Mouse (Mus musculus): ENCODE measurements around the gene Npff. TPM values are rescaled to one million over a fixed set of nuclear protein-coding genes. Genes with fewer than 3 reads are reported as not detected.

The Npff gene
- polyA plus RNA-seq, 1 experiment from 2014 or later: 1.3 TPM

DNA sequence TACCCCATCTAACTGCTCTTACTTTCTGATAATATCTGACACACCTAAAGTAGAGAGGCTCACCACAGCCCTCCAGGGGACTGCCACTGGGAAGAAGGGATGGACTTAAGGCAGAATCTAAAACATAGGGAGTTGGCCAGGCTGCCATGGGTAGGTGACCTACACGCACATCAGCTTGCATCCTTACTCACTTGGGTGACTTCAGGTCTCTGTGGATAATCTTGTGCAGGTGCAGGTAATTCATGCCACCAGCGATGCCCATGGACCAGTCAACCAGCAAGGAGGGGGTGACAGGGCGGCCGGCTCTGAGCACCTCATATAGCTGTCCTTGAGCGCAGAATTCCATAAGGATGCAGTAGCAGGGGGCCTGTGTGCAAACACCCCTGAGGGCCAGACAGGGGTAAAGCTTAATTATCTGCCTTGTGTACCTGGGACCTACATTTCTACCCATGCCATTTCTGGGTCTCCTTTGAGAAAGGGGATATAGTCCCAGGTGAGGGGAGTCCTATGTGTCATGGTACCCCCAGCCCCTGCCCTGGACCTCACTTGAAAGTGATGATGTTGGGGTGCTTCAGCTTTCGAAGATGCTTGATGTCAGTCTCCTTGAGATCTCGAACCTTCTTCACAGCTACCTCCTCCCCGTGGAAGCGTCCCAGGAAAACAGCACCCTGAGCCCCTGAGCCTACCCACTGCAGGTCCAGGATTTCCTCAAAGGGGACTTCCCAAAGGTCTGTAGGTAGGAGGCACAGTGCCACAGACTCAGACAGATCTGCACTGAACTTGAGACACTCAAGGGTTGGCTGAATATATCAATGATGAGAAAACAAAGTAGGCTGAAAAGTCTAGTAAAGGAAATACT, 20.6 kb downstream of the Npff start:
- no peak for ATAC-seq (ENCODE audit: low FRiP score, low TSS enrichment)
- WGBS: 92% methylated on average over 9 of the region's 9 CpGs

DNA sequence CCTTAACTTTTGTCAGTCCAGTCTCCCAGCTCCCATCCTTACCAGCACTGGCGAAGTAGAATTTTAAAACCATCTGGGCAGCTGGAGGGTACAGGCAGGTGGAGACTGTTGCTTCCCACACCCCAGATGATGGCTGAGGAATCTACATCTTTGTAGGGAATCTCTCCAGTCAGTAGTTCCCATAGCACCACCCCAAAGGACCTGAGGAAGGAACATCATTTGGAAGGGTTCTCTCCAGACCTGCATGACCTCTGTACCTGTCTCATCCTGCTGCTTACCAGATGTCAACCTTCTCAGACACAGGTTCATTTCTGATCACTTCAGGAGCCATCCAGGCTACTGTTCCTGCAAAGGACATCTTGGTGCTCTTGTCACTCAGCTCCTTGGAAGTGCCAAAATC, 21.3 kb downstream of the Npff start, which contains the start of gene Gm10337:
TSS of gene Gm10337 (plus strand) at position 276 of the 400 bp plus-strand sequence.
- DNase-seq: no peak
- no peak within 1 kb of the TSS for H3K27ac ChIP-seq (replicated peaks; ENCODE audit: low read depth, low read length)
- 92% methylated on average over 1 of the region's 1 CpGs for WGBS
- no peak for ATAC-seq (ENCODE audit: low FRiP score, low TSS enrichment)
- peaks cover 83% of the 10 kb centered on the region for H3K36me3 ChIP-seq (ENCODE audit: control insufficient read depth, insufficient read depth, low read length)
- no peak within 1 kb of the TSS for H3K9ac ChIP-seq (replicated peaks; ENCODE audit: low read length)
- no peaks in the 10 kb centered on the region for H3K9me3 ChIP-seq (ENCODE audit: control insufficient read depth, low read length)
- H3K4me1 ChIP-seq (ENCODE audit: control insufficient read depth, insufficient read depth, low read length): no peaks in the 10 kb centered on the region
- H3K4me3 ChIP-seq (replicated peaks; ENCODE audit: low read depth, low read length): no peak within 1 kb of the TSS
- no peaks in the 10 kb centered on the region for H3K27me3 ChIP-seq (ENCODE audit: control insufficient read depth, insufficient read depth, low read length)
- no peak within 1 kb of the TSS for H3K4me2 ChIP-seq (ENCODE audit: low read length)

More for the DNA sequence above, 20.6 kb downstream of the Npff start:
- Histone ChIP-seq H3K27me3 (ENCODE audit: control insufficient read depth, insufficient read depth, low read length) (no peaks in the 10 kb centered on the region), H3K9me3 (ENCODE audit: control insufficient read depth, low read length) (no peaks in the 10 kb centered on the region), H3K9ac (replicated peaks; ENCODE audit: low read length) (no peak overlapping the region), H3K36me3 (ENCODE audit: control insufficient read depth, insufficient read depth, low read length) (peaks cover 81% of the 10 kb centered on the region), H3K4me2 (ENCODE audit: low read length) (no peak overlapping the region), H3K4me1 (ENCODE audit: control insufficient read depth, insufficient read depth, low read length) (peaks cover 1% of the 10 kb centered on the region), H3K27ac (replicated peaks; ENCODE audit: low read depth, low read length) (no peak overlapping the region), H3K4me3 (replicated peaks; ENCODE audit: low read depth, low read length) (no peak overlapping the region)
- no peak for DNase-seq

DNA sequence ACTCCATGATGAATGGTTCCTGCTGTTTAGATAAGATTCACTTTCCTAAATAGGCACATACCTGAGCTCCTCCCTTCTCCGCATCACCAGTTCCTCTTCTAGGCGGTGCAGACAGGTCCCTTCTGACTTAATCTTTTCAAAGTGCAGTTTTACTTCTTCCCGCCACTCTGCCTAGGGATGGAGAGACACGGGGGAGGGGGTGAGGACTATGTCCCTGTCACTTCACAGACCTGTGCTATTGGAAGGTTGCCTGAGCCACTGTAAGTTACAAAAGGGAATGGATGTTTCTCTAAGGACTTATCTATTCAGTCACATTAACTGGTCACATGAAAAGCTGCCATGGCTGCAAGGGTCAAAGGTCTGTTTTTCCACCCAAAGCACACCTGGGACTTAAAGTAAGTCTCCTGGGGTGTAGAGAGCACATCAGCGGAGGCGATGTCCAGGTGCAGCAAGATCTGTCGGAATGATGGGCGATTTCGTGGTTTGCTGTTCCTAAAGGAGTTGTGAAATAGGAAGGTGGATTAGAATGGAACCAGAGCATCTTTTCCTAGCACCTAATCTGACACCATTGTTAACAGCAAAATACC, 22.4 kb downstream of the Npff start:
- ATAC-seq (ENCODE audit: low FRiP score, low TSS enrichment): no peak
- no peaks in the 10 kb centered on the region for H3K9me3 ChIP-seq (ENCODE audit: control insufficient read depth, low read length)
- DNase-seq: no peak
- no peak overlapping the region for H3K27ac ChIP-seq (replicated peaks; ENCODE audit: low read depth, low read length)
- H3K4me1 ChIP-seq (ENCODE audit: control insufficient read depth, insufficient read depth, low read length): no peaks in the 10 kb centered on the region
- H3K4me2 ChIP-seq (ENCODE audit: low read length): no peak overlapping the region
- H3K36me3 ChIP-seq (ENCODE audit: control insufficient read depth, insufficient read depth, low read length): peaks cover 81% of the 10 kb centered on the region
- H3K4me3 ChIP-seq (replicated peaks; ENCODE audit: low read depth, low read length): no peak overlapping the region
- no peak overlapping the region for H3K9ac ChIP-seq (replicated peaks; ENCODE audit: low read length)
- H3K27me3 ChIP-seq (ENCODE audit: control insufficient read depth, insufficient read depth, low read length): no peaks in the 10 kb centered on the region
- 82% methylated on average over 9 of the region's 9 CpGs for WGBS

DNA sequence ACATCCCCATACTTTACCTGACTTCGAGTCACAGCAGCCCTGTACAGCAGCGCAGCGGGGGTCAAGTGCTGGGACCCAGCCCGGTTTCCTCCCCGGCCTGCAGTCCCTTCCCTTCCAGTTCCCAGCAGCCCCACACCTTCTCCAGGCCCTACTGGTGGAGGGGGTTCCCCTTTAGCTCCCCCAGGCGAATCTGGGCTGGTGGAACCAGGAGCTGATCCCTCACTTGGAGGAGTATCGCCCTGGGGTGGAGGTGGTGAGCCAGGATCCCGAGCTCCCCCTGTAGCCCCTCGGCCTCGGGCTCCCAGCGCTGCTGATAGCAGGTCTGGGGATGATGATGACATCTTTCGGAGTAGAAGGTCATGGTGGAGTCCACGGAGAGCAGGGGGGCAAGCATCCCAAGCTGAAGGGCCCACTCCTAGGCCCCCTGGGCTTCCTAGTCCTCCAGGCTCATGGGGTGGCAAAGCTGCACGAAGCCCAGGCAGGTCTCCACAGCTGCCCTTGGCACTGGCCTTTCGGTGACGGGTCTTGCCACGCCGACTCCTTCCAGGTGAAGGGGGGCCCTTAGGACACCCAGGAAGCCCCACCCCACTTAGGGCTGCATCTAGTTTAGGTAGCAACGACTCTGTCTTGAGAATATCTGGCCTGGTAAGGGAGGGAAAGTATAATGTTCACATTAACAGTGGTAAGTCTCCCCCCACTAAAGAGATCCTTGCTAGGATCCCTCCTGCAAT, 23.5 kb downstream of the Npff start:
- Histone ChIP-seq H3K4me2 (ENCODE audit: low read length) (no peak overlapping the region), H3K36me3 (ENCODE audit: control insufficient read depth, insufficient read depth, low read length) (peaks cover 90% of the 10 kb centered on the region), H3K9me3 (ENCODE audit: control insufficient read depth, low read length) (no peaks in the 10 kb centered on the region), H3K27ac (replicated peaks; ENCODE audit: low read depth, low read length) (no peak overlapping the region), H3K4me1 (ENCODE audit: control insufficient read depth, insufficient read depth, low read length) (no peaks in the 10 kb centered on the region), H3K4me3 (replicated peaks; ENCODE audit: low read depth, low read length) (no peak overlapping the region), H3K9ac (replicated peaks; ENCODE audit: low read length) (no peak overlapping the region), H3K27me3 (ENCODE audit: control insufficient read depth, insufficient read depth, low read length) (no peaks in the 10 kb centered on the region)
- DNase-seq: no peak
- WGBS: 90% methylated on average over 19 of the region's 19 CpGs
- no peak; the same call in 1 of the 2 replicates for ATAC-seq (ENCODE audit: low FRiP score, low TSS enrichment)

DNA sequence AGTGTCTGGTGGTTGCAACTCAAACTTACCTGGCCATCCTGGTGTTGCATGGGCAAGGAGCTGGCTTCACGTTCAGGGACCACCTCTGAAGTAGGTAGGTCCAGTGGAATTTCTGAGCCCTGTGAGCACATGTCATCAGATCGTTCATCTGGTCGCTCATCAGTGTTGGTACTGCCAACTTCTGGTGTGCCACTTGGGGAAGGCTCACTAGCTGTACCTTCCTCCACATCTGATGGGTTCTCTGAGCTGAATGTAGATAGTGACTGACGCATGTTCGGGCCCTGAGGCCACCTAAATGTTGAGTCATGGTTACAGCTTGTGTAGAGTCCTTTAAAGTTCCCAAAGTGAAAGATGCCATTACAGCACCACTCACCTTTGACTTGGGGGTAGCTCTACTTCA, 24.3 kb downstream of the Npff start:
- Histone ChIP-seq H3K36me3 (ENCODE audit: control insufficient read depth, insufficient read depth, low read length) (peaks cover 93% of the 10 kb centered on the region), H3K27ac (replicated peaks; ENCODE audit: low read depth, low read length) (no peak overlapping the region), H3K4me2 (ENCODE audit: low read length) (no peak overlapping the region), H3K27me3 (ENCODE audit: control insufficient read depth, insufficient read depth, low read length) (no peaks in the 10 kb centered on the region), H3K9ac (replicated peaks; ENCODE audit: low read length) (no peak overlapping the region), H3K4me3 (replicated peaks; ENCODE audit: low read depth, low read length) (no peak overlapping the region), H3K9me3 (ENCODE audit: control insufficient read depth, low read length) (no peaks in the 10 kb centered on the region), H3K4me1 (ENCODE audit: control insufficient read depth, insufficient read depth, low read length) (no peaks in the 10 kb centered on the region)
- no peak for DNase-seq
- 91% methylated on average over 5 of the region's 5 CpGs for WGBS
- ATAC-seq (ENCODE audit: low FRiP score, low TSS enrichment): no peak

DNA sequence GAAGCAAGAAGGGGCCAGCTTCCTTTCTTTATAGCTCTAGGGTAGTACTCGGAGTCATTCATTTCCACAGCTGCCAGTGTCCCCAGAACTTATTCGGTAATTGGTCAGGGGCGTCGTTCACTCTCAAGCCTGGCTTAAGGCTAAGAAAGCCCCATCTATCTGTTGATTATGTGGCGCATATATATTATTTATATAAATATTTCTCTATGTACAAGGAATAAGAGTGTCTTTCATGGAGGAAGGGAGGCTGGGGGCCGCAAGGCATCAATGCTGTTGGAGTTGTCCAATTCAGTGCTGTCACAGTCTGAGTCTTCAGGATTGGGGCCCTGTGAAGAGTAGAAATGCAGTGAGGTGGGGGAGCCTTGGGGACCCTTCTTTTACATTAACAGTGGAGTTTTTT, 24.9 kb downstream of the Npff start:
- ATAC-seq (ENCODE audit: low FRiP score, low TSS enrichment): no peak
- H3K4me1 ChIP-seq (ENCODE audit: control insufficient read depth, insufficient read depth, low read length): no peaks in the 10 kb centered on the region
- no peaks in the 10 kb centered on the region for H3K9me3 ChIP-seq (ENCODE audit: control insufficient read depth, low read length)
- no peaks in the 10 kb centered on the region for H3K27me3 ChIP-seq (ENCODE audit: control insufficient read depth, insufficient read depth, low read length)
- no peak overlapping the region for H3K9ac ChIP-seq (replicated peaks; ENCODE audit: low read length)
- DNase-seq: no peak
- H3K27ac ChIP-seq (replicated peaks; ENCODE audit: low read depth, low read length): no peak overlapping the region
- H3K36me3 ChIP-seq (ENCODE audit: control insufficient read depth, insufficient read depth, low read length): peaks cover 93% of the 10 kb centered on the region
- H3K4me3 ChIP-seq (replicated peaks; ENCODE audit: low read depth, low read length): no peak overlapping the region
- H3K4me2 ChIP-seq (ENCODE audit: low read length): no peak overlapping the region
- 92% methylated on average over 6 of the region's 6 CpGs for WGBS

DNA sequence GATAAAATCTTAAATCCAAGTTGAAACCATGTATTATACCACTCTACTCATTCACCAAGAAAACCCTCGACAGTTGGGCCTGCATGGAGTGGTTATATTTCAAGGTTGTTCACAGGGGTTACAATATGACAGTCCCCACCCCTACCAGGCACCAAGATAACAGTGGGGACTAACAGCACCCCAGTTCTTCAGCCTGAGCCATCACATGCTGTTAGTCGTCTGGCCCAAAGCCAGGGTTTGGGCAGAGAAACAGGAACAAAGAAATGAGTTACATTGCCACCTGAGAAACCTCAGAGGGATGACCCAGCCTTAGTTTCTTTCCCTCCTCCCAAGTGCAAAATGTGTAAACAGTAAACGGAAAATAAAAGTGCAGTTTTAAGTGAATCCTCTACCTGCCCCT, 25.4 kb downstream of the Npff start:
- no peak overlapping the region for H3K4me3 ChIP-seq (replicated peaks; ENCODE audit: low read depth, low read length)
- peaks cover 93% of the 10 kb centered on the region for H3K36me3 ChIP-seq (ENCODE audit: control insufficient read depth, insufficient read depth, low read length)
- 73% methylated on average over 3 of the region's 3 CpGs for WGBS
- DNase-seq: no peak
- H3K9ac ChIP-seq (replicated peaks; ENCODE audit: low read length): no peak overlapping the region
- no peaks in the 10 kb centered on the region for H3K27me3 ChIP-seq (ENCODE audit: control insufficient read depth, insufficient read depth, low read length)
- H3K9me3 ChIP-seq (ENCODE audit: control insufficient read depth, low read length): no peaks in the 10 kb centered on the region
- no peak overlapping the region for H3K27ac ChIP-seq (replicated peaks; ENCODE audit: low read depth, low read length)
- H3K4me1 ChIP-seq (ENCODE audit: control insufficient read depth, insufficient read depth, low read length): no peaks in the 10 kb centered on the region
- no peak overlapping the region for H3K4me2 ChIP-seq (ENCODE audit: low read length)
- no peak for ATAC-seq (ENCODE audit: low FRiP score, low TSS enrichment)

DNA sequence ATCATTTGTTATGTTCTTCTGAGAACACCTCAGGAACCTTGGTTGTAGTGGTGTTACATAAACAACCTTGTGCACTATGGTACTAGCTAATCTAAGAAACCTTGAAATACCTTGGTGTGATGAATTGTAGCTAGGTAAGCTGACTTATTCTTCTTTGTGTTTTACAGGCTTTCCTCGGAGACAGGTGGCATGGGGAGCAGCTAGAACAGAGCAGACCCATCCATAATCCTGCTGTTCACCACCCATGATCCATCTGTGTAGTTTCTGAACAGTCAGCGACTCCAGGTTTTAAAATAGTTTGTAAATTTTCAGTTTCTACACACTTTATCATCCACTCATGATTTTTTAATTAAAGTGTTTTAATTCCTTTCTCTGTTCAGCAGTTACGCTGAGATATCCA, 26.4 kb downstream of the Npff start:
- DNase-seq (no peak), ATAC-seq (ENCODE audit: low FRiP score, low TSS enrichment) (no peak)
- 94% methylated on average over 3 of the region's 3 CpGs for WGBS
- H3K9ac ChIP-seq (replicated peaks; ENCODE audit: low read length): no peak overlapping the region
- H3K9me3 ChIP-seq (ENCODE audit: control insufficient read depth, low read length): no peaks in the 10 kb centered on the region
- H3K4me3 ChIP-seq (replicated peaks; ENCODE audit: low read depth, low read length): no peak overlapping the region
- no peak overlapping the region for H3K4me2 ChIP-seq (ENCODE audit: low read length)
- no peaks in the 10 kb centered on the region for H3K4me1 ChIP-seq (ENCODE audit: control insufficient read depth, insufficient read depth, low read length)
- H3K27ac ChIP-seq (replicated peaks; ENCODE audit: low read depth, low read length): no peak overlapping the region
- no peaks in the 10 kb centered on the region for H3K27me3 ChIP-seq (ENCODE audit: control insufficient read depth, insufficient read depth, low read length)
- peaks cover 93% of the 10 kb centered on the region for H3K36me3 ChIP-seq (ENCODE audit: control insufficient read depth, insufficient read depth, low read length)
